Mouse (Mus musculus): Measurements from ENCODE around the gene Plxna4. TPM values are rescaled to one million over a fixed set of nuclear protein-coding genes. Genes with fewer than 3 reads are reported as not detected.

Gene Plxna4
- total RNA-seq, 2 experiments from 2014 or later = 12.8 to 17.5 TPM

DNA sequence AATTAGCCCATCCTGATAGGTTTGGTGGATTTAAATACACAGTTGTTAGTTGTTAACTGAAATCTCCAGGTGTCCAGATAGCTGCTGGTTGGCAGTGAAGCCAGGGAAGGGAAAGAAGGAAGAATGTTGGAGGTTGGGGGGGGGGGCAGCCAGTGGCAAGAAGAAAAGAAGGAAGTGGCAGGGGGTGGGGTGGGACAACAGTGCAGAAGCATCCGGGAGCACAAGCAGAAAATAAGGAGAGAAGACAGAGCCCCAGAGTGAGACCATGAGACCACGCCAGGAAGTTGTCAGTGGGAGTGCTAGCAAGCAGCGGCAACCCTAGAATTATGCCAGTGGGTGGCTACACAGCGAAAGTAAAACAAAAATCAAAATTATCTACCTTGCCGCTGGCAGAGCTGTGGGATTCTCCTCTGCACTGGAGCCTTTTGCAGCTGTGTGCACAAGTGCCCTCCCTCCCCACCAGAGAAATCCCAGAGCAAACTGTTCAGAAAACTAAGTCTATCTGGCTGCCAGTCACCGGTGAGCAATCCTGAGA, 404.3 kb downstream of the Plxna4 start:
- DNase-seq (ENCODE audit: low spot score in 2 of 2) = no peak

DNA sequence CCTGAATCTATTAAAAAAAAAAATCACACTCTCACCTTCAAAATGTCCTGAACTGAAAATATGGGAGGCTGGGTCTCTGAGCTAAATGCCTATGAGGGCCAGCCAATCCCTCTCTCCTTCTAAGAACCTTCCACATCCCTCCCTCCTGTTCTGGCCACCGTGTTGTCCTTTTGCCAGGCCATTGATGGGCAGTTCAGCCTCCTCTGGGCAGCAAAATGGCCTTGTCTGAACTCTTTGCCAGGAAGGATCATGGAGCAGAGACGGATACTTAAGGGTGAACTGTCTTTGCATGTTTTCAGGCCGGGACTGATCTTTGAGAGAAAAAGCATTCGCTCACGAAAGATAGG, 408.0 kb downstream of the Plxna4 start:
- DNase-seq (ENCODE audit: low spot score in 2 of 2) = no peak

DNA sequence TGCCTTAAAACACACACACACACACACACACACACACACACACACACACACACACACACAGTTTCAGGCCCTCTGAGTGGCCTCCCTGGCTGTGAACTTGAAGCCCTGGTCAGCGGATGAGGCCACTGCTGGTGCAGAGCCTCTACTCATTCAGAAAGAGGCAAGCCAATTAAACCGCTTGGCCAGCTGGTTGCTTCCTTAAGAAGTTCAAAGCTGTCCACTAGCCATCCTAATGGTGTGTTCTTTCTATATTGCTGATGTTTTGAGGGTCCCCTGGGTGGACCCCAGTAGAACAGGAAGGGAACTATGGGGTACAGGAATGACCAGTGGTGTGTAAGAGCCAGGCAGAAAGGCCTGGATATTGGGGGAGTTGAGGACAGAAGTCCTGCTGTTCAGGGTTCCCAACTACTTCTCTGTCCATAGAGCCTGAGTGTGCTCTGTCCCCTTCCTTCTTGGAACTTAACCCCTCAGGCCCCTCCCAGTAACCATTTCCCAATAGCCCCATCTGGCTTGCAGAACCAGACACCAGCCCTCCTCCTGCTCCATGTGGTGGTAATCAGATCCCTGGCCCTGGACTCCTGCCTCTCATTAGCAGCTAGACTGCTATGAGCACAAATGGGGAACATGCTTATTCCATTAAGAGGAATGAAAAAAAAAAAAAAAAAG, 408.5 kb downstream of the Plxna4 start:
- DNase-seq (ENCODE audit: low spot score in 2 of 2) = no peak

DNA sequence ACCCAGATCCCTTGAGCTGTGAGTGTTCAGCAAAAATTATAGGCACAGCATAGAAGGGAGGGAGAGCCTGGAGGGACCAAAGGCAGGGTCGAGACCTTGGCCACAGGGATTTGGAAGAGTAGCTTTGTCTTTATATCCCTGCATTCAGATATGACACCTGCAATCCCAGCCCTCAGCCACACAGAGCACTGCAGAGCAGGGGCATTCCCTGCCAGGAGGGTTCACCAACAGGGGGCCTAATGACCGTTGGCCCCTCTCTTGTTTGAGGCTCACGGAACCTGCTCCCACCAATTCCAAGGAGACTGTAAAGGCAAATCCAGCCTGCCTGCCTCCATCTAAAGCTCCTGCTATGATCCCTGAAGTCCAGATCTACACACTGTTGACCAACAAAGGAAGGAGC, 410.1 kb downstream of the Plxna4 start:
- DNase-seq (ENCODE audit: low spot score in 2 of 2) = no peak

DNA sequence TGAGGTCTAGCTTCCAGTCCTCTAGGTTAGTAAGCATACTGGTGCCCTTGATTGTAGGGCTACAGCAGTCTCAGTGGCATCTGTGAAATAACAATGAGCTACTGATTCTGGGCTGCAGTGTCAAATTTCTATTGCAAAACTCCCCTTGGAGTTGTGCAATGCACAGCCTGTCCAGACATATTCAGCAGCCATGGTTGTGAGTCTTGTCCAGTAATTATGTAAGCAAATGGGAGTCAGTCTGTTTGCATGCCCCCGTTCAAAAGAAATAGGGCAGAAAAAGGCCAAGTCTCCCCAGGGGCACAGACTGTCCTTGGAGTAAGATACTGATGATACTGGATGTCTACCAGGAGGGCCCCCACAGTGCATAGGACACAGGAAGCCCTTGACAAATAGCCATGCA, 420.3 kb downstream of the Plxna4 start:
- no peak for DNase-seq (ENCODE audit: low spot score in 2 of 2)

DNA sequence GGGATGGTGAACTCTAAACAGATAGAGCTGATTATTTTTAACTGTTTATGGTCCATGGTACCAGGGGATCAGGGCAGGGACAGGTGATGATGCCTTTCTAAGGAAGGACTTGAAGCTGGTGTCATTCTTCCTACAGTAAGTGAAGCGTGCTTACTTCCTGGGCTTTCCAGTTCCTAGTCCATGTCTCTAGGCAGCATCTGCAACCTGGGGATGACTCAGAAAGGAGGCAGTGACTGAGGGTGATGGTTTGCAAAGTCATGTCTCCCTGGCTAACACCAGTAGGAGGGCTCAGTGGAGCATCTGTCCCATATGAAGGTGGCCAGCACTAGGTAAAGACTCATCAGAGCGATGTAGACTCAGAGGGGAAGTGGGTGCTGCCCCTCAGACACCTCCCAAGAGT, 427.6 kb downstream of the Plxna4 start:
- DNase-seq (ENCODE audit: low spot score in 2 of 2) = no peak

DNA sequence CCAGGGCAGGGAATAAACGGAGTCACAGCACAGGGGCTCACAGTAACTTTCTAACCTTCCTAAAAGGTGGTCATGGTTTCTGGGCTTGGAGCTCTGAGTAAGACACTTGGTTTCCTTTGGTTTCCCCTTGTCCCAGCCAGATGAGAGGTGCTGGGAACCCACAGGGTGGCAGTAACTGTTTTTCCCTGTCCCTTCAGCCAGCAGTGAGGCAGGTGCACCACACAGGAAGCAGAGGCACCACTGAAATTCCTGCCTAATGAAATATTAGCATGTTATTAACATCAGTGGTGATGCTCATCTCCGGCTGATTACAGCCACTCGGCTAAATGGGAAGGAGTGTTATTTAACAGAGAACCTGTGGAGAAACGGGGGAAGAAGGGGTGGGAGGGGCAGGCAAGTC, 428.1 kb downstream of the Plxna4 start:
- DNase-seq (ENCODE audit: low spot score in 2 of 2) = no peak

DNA sequence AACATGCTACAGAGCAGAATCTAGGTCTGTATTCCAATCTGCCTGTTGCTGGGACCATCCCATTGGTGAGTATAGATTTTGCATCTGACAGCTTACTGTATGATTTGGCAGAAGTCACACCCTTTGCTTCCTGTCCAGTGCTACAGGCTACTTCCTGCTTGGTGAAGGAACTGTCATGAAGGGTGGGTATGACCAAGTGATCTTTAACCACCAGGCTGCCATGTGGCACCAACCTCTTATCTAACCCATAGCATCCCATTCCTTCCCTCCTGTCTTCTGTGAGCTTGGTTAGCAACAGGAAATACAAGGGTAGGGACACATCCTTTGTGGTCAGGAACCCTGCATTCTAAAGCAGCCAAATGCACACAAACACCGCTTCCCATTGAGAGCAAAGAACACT, 429.6 kb downstream of the Plxna4 start:
- no peak for DNase-seq (ENCODE audit: low spot score in 2 of 2)

DNA sequence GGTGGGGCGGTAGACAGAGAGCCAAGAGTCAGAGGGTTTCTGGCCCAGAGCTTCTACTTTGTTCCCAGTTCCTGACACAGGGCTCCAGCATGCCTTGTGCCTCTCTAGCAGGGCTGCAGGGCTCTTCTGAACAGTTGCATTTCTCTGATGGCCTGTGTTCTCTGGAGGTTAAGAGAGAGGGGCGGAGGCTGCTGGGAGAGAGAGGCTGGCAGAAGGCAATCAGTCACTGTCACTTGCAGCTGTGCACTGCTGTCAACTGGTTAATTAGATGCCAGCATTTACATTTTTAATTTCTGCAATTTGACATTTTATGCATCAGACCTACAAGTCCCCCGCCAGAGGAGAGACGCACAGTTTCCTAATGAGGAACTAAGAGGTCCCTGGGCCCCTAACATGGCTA, 434.8 kb downstream of the Plxna4 start:
- DNase-seq (ENCODE audit: low spot score in 2 of 2) = no peak

DNA sequence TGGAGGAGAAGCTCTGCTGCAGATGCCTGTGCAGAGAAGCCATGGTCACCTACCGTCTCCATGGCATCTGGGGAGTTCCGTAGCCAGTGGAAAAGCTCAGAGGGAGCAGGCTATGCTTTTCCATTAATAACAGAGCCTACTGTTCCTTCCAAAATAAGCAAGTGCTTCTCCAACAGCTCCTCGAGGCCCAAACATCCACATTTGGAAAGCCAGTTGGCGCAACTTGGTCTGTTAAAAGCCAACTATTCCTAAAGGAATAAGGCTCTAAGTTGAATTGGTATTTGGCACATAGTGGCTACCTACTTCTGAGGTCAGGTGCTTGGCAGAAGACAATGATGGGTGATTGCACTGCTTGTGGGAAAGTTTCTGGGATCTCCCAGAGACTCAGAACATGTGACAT, 437.2 kb downstream of the Plxna4 start:
- DNase-seq (ENCODE audit: low spot score in 2 of 2) = no peak

DNA sequence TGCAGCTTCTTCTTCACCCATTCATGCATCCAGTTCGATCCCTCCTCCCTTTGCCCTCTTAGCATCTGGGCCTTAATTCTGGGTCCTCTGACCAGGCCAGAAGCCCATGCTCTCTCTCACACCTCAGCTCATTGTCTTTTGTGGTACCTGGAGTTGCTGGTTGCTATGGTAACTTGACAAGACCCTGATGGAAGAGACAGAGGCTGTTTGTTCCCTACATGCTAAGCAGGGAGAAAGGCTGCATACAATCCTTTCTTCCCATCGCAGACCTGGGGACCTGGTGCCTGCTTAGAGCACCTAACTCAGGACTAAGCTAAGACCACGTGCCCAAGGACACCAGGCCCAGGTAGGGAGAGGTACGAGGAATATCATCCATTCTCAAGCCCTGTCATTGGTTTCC, 443.2 kb downstream of the Plxna4 start:
- no peak for DNase-seq (ENCODE audit: low spot score in 2 of 2)

DNA sequence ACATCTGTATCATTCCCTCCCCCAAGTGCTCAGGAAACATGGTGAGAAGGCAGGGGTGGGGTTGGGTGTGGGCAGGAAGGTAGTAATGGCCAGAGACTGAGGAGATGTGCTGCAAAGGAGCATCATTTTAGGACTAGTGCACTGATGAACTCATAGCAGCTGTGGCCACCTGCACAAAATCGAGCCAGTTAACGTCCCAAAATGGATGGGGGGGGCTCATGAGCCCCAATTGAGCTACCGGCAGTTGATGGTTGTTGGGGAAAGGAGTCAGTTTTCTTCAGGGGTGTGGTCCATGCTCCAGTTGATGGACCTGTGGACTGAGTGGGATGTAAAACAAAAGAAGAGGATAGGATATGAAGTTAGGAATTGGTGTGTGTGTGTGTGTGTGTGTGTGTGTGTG, 448.5 kb downstream of the Plxna4 start:
- no peak for DNase-seq (ENCODE audit: low spot score in 2 of 2)

DNA sequence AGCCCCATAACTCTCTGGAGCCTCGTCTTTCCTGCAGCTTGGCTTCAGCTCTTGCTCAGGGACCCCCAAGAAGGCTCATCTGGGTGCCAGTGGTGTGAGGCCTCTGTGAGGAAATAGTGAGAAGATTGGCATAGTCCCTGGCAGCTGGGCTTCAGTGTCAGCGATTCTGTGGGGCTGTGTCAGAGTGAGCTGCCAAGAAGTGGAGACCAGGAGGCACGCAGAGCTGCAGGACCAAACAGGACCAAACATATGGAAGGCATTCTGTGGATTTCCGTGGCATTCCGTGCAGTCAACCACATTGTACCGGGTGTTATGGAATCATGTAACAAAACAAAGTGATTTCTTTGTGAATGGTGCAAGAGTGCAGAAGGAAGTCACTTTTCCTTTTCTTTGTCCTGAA, 461.1 kb downstream of the Plxna4 start:
- no peak for DNase-seq (ENCODE audit: low spot score in 2 of 2)

DNA sequence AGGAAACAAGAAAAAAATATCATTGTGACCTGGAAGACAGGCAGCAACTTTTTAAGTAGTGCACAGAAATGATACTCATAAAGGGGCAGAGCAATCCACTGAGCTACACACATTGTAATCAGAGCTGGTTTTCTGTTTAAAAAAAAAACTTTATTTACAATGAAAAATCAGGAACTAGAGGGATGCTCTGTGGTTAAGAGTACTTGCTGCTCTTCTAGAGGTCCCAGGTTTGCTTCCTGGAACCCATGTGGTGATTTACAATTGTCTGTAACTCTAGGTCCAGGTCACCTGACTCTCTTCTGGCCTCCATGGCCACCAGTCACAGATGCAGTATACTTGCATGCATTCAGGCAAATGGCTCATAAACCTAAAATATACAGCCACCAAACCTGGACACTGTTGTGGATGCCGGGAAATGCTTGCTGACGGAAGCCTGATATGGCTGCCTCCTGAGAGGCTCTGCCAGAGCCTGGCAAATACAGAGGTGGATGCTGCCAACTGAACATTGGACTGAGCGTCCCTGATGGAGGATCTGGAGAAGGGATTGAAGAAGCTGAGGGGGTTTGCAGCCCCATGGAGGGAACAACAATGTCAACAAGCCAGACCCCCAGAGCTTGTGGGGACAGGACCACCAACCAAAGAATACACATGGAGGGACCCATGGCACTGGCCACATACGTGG, 465.3 kb downstream of the Plxna4 start:
- DNase-seq (ENCODE audit: low spot score in 2 of 2) = no peak

DNA sequence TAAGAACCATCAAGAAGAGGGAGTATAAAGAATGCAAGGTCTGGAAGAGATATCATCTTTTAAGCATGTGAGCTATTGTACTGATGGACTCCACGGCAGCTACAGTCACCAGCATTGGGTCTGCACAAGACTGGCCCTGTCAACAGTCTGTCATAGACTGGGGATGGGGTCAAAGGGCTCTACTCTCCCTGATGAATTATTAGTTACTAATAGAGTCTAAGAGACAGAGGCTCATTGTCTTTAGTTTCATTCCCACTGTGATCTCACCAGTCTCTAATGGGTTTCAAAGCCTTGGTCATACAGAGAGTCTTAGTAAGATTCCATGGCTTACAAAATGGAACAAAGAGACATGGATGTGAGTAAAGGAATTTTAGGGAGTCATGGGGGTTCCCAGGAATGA, 467.1 kb downstream of the Plxna4 start:
- no peak for DNase-seq (ENCODE audit: low spot score in 2 of 2)

DNA sequence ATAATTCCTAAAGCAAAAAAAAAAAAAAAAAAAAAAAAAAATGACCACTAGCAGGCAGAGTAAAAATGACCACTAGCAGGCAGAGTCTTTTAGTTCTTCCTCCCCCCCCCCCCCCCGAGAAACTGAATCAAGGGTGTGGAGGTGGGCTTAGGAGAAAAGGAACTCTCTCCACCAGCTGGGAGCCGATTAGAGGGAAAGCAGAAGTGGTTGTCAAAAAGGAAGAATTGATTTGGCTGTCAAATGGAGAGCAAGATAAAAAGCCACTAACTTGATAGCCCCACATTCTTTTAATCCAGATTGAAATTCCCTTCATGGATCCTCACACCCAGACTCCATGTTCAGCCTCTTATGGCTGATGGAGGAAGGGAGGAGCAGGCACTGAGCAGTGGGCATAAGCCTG, 478.8 kb downstream of the Plxna4 start:
- DNase-seq (ENCODE audit: low spot score in 2 of 2) = no peak

DNA sequence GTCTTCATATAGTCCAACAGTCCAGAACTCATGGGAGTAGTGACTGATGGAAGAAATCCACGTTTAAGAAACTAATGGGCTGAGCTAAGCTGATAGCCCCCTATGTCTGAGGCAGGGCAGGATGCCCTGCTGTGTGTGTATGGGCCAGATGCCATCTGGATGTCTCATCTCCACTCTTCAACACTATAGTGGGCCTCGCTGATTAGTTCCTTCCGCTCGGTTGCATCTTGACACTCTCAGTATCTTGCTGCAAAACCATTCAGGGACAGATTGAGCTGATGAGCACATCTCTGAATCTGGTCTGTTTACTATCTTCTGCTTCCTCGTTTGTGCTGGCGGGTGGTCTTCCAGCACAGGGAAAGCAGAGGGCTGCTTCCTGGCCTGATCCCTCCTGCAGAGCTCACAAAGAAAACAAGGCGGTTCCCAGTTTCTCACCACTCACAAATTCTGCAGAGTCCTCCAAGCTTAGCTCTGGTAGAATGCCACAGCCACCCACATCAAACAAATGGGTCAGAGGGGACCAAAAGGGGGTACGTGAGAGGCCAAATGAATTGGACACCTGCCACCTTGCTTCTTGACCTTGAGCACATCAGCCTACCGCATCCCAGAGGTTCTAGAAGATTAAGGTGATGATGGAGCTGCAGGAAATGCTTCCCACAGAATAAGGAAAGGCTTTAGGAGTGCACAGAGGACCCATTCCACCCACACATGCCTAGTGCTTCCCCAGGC, 482.3 kb downstream of the Plxna4 start:
- no peak for DNase-seq (ENCODE audit: low spot score in 2 of 2)

Measured in adrenal gland, postnatal 4 days (tissue).